Mouse (Mus musculus): ENCODE measurements around the gene Plb1. TPM values are rescaled to one million over a fixed set of nuclear protein-coding genes. Genes with fewer than 3 reads are reported as not detected.

The Plb1 gene
- polyA plus RNA-seq, 1 experiment, result 0.05 TPM

- Histone ChIP-seq H3K4me3 (no peak overlapping the region), H3ac (ENCODE audit: control insufficient read depth, insufficient read length) (no peak overlapping the region), H3K27me3 (ENCODE audit: control insufficient read depth, insufficient read depth, insufficient read length) (no peaks in the 10 kb centered on the region), H3K79me2 (ENCODE audit: control insufficient read depth, insufficient read depth) (no peaks in the 10 kb centered on the region), H3K4me2 (ENCODE audit: low read depth) (no peak overlapping the region), H3K36me3 (ENCODE audit: control insufficient read depth, insufficient read depth) (no peaks in the 10 kb centered on the region)
- no peak for TF ChIP-seq SRF (IDR thresholded peaks at IDR 0.05; ENCODE audit: control insufficient read depth, insufficient read length, low read depth)
- TF ChIP-seq CEBPB (IDR thresholded peaks at IDR 0.05; ENCODE audit: insufficient read depth, poor library complexity, severe bottlenecking), result no peak
- no peak for TF ChIP-seq POLR2A (IDR thresholded peaks at IDR 0.05; ENCODE audit: insufficient read length, low read depth)
- TF ChIP-seq MYOG (IDR thresholded peaks at IDR 0.05; ENCODE audit: control insufficient read depth in 1 of 3, insufficient read depth in 1 of 3, insufficient read length in 2 of 3, low read depth in 2 of 3), result no peak
- no peak for TF ChIP-seq MAX (IDR thresholded peaks at IDR 0.05; ENCODE audit: low read depth)
- TF ChIP-seq REST (IDR thresholded peaks at IDR 0.05; ENCODE audit: insufficient read depth, insufficient read length), result no peak
- no peak for TF ChIP-seq USF1 (IDR thresholded peaks at IDR 0.05; ENCODE audit: low read depth)
- TF ChIP-seq TCF12 (IDR thresholded peaks at IDR 0.05; ENCODE audit: insufficient read depth, poor library complexity, severe bottlenecking), result no peak
- TF ChIP-seq POLR2AphosphoS2 (IDR thresholded peaks at IDR 0.05; ENCODE audit: insufficient read length, low read depth), result no peak
- no peak for TF ChIP-seq TCF3 (IDR thresholded peaks at IDR 0.05; ENCODE audit: insufficient read length, low read depth)
- no peak for TF ChIP-seq E2F4 (IDR thresholded peaks at IDR 0.05; ENCODE audit: insufficient read depth)
- no peak for TF ChIP-seq MYOD1 (IDR thresholded peaks at IDR 0.05; ENCODE audit: control insufficient read depth in 1 of 3, insufficient read length in 2 of 3, low read depth in 2 of 3)
Measured at GRCm38 (mm10) chr5:32378546-32378945, 146.0 kb downstream of the Plb1 start.

- Histone ChIP-seq H3K4me2 (ENCODE audit: low read depth) (no peak overlapping the region), H3K27me3 (ENCODE audit: control insufficient read depth, insufficient read depth, insufficient read length) (no peaks in the 10 kb centered on the region), H3ac (ENCODE audit: control insufficient read depth, insufficient read length) (no peak overlapping the region), H3K79me2 (ENCODE audit: control insufficient read depth, insufficient read depth) (no peaks in the 10 kb centered on the region), H3K4me3 (no peak overlapping the region), H3K36me3 (ENCODE audit: control insufficient read depth, insufficient read depth) (no peaks in the 10 kb centered on the region)
- TF ChIP-seq POLR2AphosphoS2 (IDR thresholded peaks at IDR 0.05; ENCODE audit: insufficient read length, low read depth), result no peak
- TF ChIP-seq REST (IDR thresholded peaks at IDR 0.05; ENCODE audit: insufficient read depth, insufficient read length), result no peak
- no peak for TF ChIP-seq MYOD1 (IDR thresholded peaks at IDR 0.05; ENCODE audit: control insufficient read depth in 1 of 3, insufficient read length in 2 of 3, low read depth in 2 of 3)
- TF ChIP-seq MYOG (IDR thresholded peaks at IDR 0.05; ENCODE audit: control insufficient read depth in 1 of 3, insufficient read depth in 1 of 3, insufficient read length in 2 of 3, low read depth in 2 of 3), result no peak
- no peak for TF ChIP-seq MAX (IDR thresholded peaks at IDR 0.05; ENCODE audit: low read depth)
- no peak for TF ChIP-seq E2F4 (IDR thresholded peaks at IDR 0.05; ENCODE audit: insufficient read depth)
- no peak for TF ChIP-seq CEBPB (IDR thresholded peaks at IDR 0.05; ENCODE audit: insufficient read depth, poor library complexity, severe bottlenecking)
- TF ChIP-seq TCF12 (IDR thresholded peaks at IDR 0.05; ENCODE audit: insufficient read depth, poor library complexity, severe bottlenecking), result no peak
- TF ChIP-seq USF1 (IDR thresholded peaks at IDR 0.05; ENCODE audit: low read depth), result no peak
- no peak for TF ChIP-seq TCF3 (IDR thresholded peaks at IDR 0.05; ENCODE audit: insufficient read length, low read depth)
- TF ChIP-seq SRF (IDR thresholded peaks at IDR 0.05; ENCODE audit: control insufficient read depth, insufficient read length, low read depth), result no peak
- TF ChIP-seq POLR2A (IDR thresholded peaks at IDR 0.05; ENCODE audit: insufficient read length, low read depth), result no peak
Measured at GRCm38 (mm10) chr5:32388656-32389055, 156.1 kb downstream of the Plb1 start.

- H3K27me3 ChIP-seq (ENCODE audit: control insufficient read depth, insufficient read depth, insufficient read length), result no peaks in the 10 kb centered on the region
- no peak overlapping the region for H3K4me2 ChIP-seq (ENCODE audit: low read depth)
- no peaks in the 10 kb centered on the region for H3K36me3 ChIP-seq (ENCODE audit: control insufficient read depth, insufficient read depth)
- TF ChIP-seq MYOG (IDR thresholded peaks at IDR 0.05; ENCODE audit: control insufficient read depth in 1 of 3, insufficient read depth in 1 of 3, insufficient read length in 2 of 3, low read depth in 2 of 3) (no peak), CEBPB (IDR thresholded peaks at IDR 0.05; ENCODE audit: insufficient read depth, poor library complexity, severe bottlenecking) (no peak), TCF3 (IDR thresholded peaks at IDR 0.05; ENCODE audit: insufficient read length, low read depth) (no peak), MAX (IDR thresholded peaks at IDR 0.05; ENCODE audit: low read depth) (no peak), TCF12 (IDR thresholded peaks at IDR 0.05; ENCODE audit: insufficient read depth, poor library complexity, severe bottlenecking) (no peak), REST (IDR thresholded peaks at IDR 0.05; ENCODE audit: insufficient read depth, insufficient read length) (no peak), POLR2A (IDR thresholded peaks at IDR 0.05; ENCODE audit: insufficient read length, low read depth) (no peak), USF1 (IDR thresholded peaks at IDR 0.05; ENCODE audit: low read depth) (no peak), E2F4 (IDR thresholded peaks at IDR 0.05; ENCODE audit: insufficient read depth) (no peak), POLR2AphosphoS2 (IDR thresholded peaks at IDR 0.05; ENCODE audit: insufficient read length, low read depth) (no peak), SRF (IDR thresholded peaks at IDR 0.05; ENCODE audit: control insufficient read depth, insufficient read length, low read depth) (no peak), MYOD1 (IDR thresholded peaks at IDR 0.05; ENCODE audit: control insufficient read depth in 1 of 3, insufficient read length in 2 of 3, low read depth in 2 of 3) (no peak)
- no peak overlapping the region for H3K4me3 ChIP-seq
- H3K79me2 ChIP-seq (ENCODE audit: control insufficient read depth, insufficient read depth), result no peaks in the 10 kb centered on the region
- no peak overlapping the region for H3ac ChIP-seq (ENCODE audit: control insufficient read depth, insufficient read length)
Measured at GRCm38 (mm10) chr5:32390295-32390694, 157.8 kb downstream of the Plb1 start.

- TF ChIP-seq SRF (IDR thresholded peaks at IDR 0.05; ENCODE audit: control insufficient read depth, insufficient read length, low read depth), result no peak
- no peak for TF ChIP-seq POLR2A (IDR thresholded peaks at IDR 0.05; ENCODE audit: insufficient read length, low read depth)
- no peak for TF ChIP-seq MAX (IDR thresholded peaks at IDR 0.05; ENCODE audit: low read depth)
- TF ChIP-seq REST (IDR thresholded peaks at IDR 0.05; ENCODE audit: insufficient read depth, insufficient read length), result no peak
- TF ChIP-seq USF1 (IDR thresholded peaks at IDR 0.05; ENCODE audit: low read depth), result no peak
- TF ChIP-seq MYOD1 (IDR thresholded peaks at IDR 0.05; ENCODE audit: control insufficient read depth in 1 of 3, insufficient read length in 2 of 3, low read depth in 2 of 3), result no peak
- no peak for TF ChIP-seq CEBPB (IDR thresholded peaks at IDR 0.05; ENCODE audit: insufficient read depth, poor library complexity, severe bottlenecking)
- no peak for TF ChIP-seq TCF3 (IDR thresholded peaks at IDR 0.05; ENCODE audit: insufficient read length, low read depth)
- TF ChIP-seq TCF12 (IDR thresholded peaks at IDR 0.05; ENCODE audit: insufficient read depth, poor library complexity, severe bottlenecking), result no peak
- TF ChIP-seq E2F4 (IDR thresholded peaks at IDR 0.05; ENCODE audit: insufficient read depth), result no peak
- no peak for TF ChIP-seq POLR2AphosphoS2 (IDR thresholded peaks at IDR 0.05; ENCODE audit: insufficient read length, low read depth)
- TF ChIP-seq MYOG (IDR thresholded peaks at IDR 0.05; ENCODE audit: control insufficient read depth in 1 of 3, insufficient read depth in 1 of 3, insufficient read length in 2 of 3, low read depth in 2 of 3), result no peak
- H3K4me3 ChIP-seq, result no peak overlapping the region
- H3K27me3 ChIP-seq (ENCODE audit: control insufficient read depth, insufficient read depth, insufficient read length), result no peaks in the 10 kb centered on the region
- no peak overlapping the region for H3K4me2 ChIP-seq (ENCODE audit: low read depth)
- no peaks in the 10 kb centered on the region for H3K79me2 ChIP-seq (ENCODE audit: control insufficient read depth, insufficient read depth)
- no peaks in the 10 kb centered on the region for H3K36me3 ChIP-seq (ENCODE audit: control insufficient read depth, insufficient read depth)
- no peak overlapping the region for H3ac ChIP-seq (ENCODE audit: control insufficient read depth, insufficient read length)
Measured at GRCm38 (mm10) chr5:32392281-32392680, 159.8 kb downstream of the Plb1 start.

All from myocyte (in vitro differentiated cells).